Mouse (Mus musculus) heart, embryonic 11.5 days (tissue): ENCODE data around the gene Npsr1. TPM values are rescaled to one million over a fixed set of nuclear protein-coding genes. Genes with fewer than 3 reads are reported as not detected.
A peak's percentile ranks its signal among the peaks of the same experiment; 100 is the strongest.

Source experiments
- ATAC-seq: fragments of 200-750 bp; cut with Nextera tagmentation; replicated peaks from 2 replicates; pipeline ENCODE4 v1.8.0; 2017; ENCODE audit warnings: moderate library complexity; ENCODE audit not compliant: insufficient number of reproducible peaks, low FRiP score, low TSS enrichment
- H3K27ac ChIP-seq: fragments of 300-500 bp; sonication (generic); 2 replicates; pipeline ENCODE4 v1.5.1; 2014; ENCODE audit warnings: mild to moderate bottlenecking, low read depth, low read length
- H3K27me3 ChIP-seq: fragments of 300-500 bp; sonication (generic); 2 replicates; pipeline ENCODE4 v1.6.1; 2014; ENCODE audit warnings: mild to moderate bottlenecking, low read length, mixed read lengths; ENCODE audit not compliant: control insufficient read depth, insufficient read depth
- H3K36me3 ChIP-seq: fragments of 300-500 bp; sonication (generic); 2 replicates; pipeline ENCODE4 v1.6.1; 2014; ENCODE audit warnings: mild to moderate bottlenecking, low read length, moderate library complexity, mixed read lengths; ENCODE audit not compliant: control insufficient read depth, insufficient read depth
- H3K4me1 ChIP-seq: fragments of 300-500 bp; sonication (generic); 2 replicates; pipeline ENCODE4 v1.6.1; 2014; ENCODE audit warnings: low read length; ENCODE audit not compliant: control insufficient read depth, insufficient read depth
- H3K4me2 ChIP-seq: fragments of 300-500 bp; sonication (generic); 2 replicates; pipeline ENCODE4 v1.6.1; 2014; ENCODE audit warnings: mild to moderate bottlenecking, moderate library complexity
- H3K4me3 ChIP-seq: fragments of 300-500 bp; sonication (generic); 2 replicates; pipeline ENCODE4 v1.5.1; 2014; ENCODE audit warnings: low read depth, low read length
- H3K9ac ChIP-seq: fragments of 300-500 bp; sonication (generic); 2 replicates; pipeline ENCODE4 v1.6.1; 2014; ENCODE audit warnings: mild to moderate bottlenecking, low read depth, low read length, moderate library complexity
- H3K9me3 ChIP-seq: fragments of 300-500 bp; sonication (generic); replicated peaks from 2 replicates; pipeline ENCODE4 v1.6.1; 2016; ENCODE audit warnings: low read length; ENCODE audit not compliant: control insufficient read depth
- WGBS: fragments of 180-500 bp; shearing (Covaris S2); extraction: QIAGEN DNeasy Blood & Tissue Kit; methylation state at CpG from one replicate; pipeline ENCODE4 v1.1.7; 2014; ENCODE audit not compliant: insufficient replicate concordance; 5-methylcytosine and 5-hydroxymethylcytosine counted together
- polyA plus RNA-seq: library from polyadenylated mRNA; unstranded; fragments of >200 nt; fragmentation: Nextera tagmentation; extraction: Ambion mirVana; gene quantifications from 2 replicates; pipeline ENCODE4 v1.2.1, GENCODE M21; 2014

The Npsr1 gene
- polyA plus RNA-seq, 1 experiment from 2014 or later = not detected

- Histone ChIP-seq H3K4me1 (no peaks in the 10 kb centered on the region), H3K4me2 (no peak overlapping the region), H3K27me3 (no peaks in the 10 kb centered on the region), H3K36me3 (no peaks in the 10 kb centered on the region), H3K4me3 (no peak overlapping the region), H3K9me3 (no peaks in the 10 kb centered on the region), H3K9ac (no peak overlapping the region), H3K27ac (no peak overlapping the region)
- WGBS = 68% methylated on average over 1 of the region's 1 CpGs
- no peak for ATAC-seq
These were observed 35.3 kb downstream of the Npsr1 start for GRCm38 (mm10) chr9:24133142-24133541.

GRCm38 (mm10) chr9:24136354-24136753 lies 38.6 kb downstream of the Npsr1 start:
- ATAC-seq = no peak
- Histone ChIP-seq H3K4me1 (no peaks in the 10 kb centered on the region), H3K9ac (no peak overlapping the region), H3K27me3 (no peaks in the 10 kb centered on the region), H3K27ac (no peak overlapping the region), H3K9me3 (no peaks in the 10 kb centered on the region), H3K4me2 (no peak overlapping the region), H3K36me3 (no peaks in the 10 kb centered on the region), H3K4me3 (no peak overlapping the region)

- H3K9me3 ChIP-seq = no peaks in the 10 kb centered on the region
- no peaks in the 10 kb centered on the region for H3K36me3 ChIP-seq
- no peaks in the 10 kb centered on the region for H3K4me1 ChIP-seq
- no peaks in the 10 kb centered on the region for H3K27me3 ChIP-seq
- no peak for ATAC-seq
- no peak overlapping the region for H3K4me3 ChIP-seq
- H3K27ac ChIP-seq = no peak overlapping the region
- no peak overlapping the region for H3K4me2 ChIP-seq
- H3K9ac ChIP-seq = no peak overlapping the region
- 78% methylated on average over 2 of the region's 2 CpGs for WGBS
These were observed 46.5 kb downstream of the Npsr1 start for GRCm38 (mm10) chr9:24144341-24144740.

- ATAC-seq = no peak
These were observed 59.4 kb downstream of the Npsr1 start for GRCm38 (mm10) chr9:24157208-24157607.

GRCm38 (mm10) chr9:24160409-24160808 lies 62.6 kb downstream of the Npsr1 start:
- WGBS = 44% methylated on average over 1 of the region's 1 CpGs
- no peak overlapping the region for H3K4me2 ChIP-seq
- ATAC-seq = no peak
- H3K4me3 ChIP-seq = no peak overlapping the region
- H3K36me3 ChIP-seq = no peaks in the 10 kb centered on the region
- H3K4me1 ChIP-seq = no peaks in the 10 kb centered on the region
- H3K9me3 ChIP-seq = no peaks in the 10 kb centered on the region
- H3K9ac ChIP-seq = no peak overlapping the region
- H3K27me3 ChIP-seq = no peaks in the 10 kb centered on the region
- no peak overlapping the region for H3K27ac ChIP-seq

More at GRCm38 (mm10) chr9:24157208-24157607, 59.4 kb downstream of the Npsr1 start:
- Histone ChIP-seq H3K9me3 (no peaks in the 10 kb centered on the region), H3K4me2 (no peak overlapping the region), H3K27me3 (no peaks in the 10 kb centered on the region), H3K4me1 (no peaks in the 10 kb centered on the region), H3K27ac (no peak overlapping the region), H3K9ac (no peak overlapping the region), H3K4me3 (no peak overlapping the region), H3K36me3 (no peaks in the 10 kb centered on the region)
- WGBS = 81% methylated on average over 1 of the region's 1 CpGs

GRCm38 (mm10) chr9:24168501-24168900 lies 70.7 kb downstream of the Npsr1 start:
- no peak overlapping the region for H3K4me3 ChIP-seq
- no peaks in the 10 kb centered on the region for H3K27me3 ChIP-seq
- WGBS = 78% methylated on average over 1 of the region's 1 CpGs
- no peaks in the 10 kb centered on the region for H3K4me1 ChIP-seq
- H3K36me3 ChIP-seq = no peaks in the 10 kb centered on the region
- H3K9ac ChIP-seq = no peak overlapping the region
- ATAC-seq = no peak
- H3K27ac ChIP-seq = no peak overlapping the region
- H3K4me2 ChIP-seq = no peak overlapping the region
- no peaks in the 10 kb centered on the region for H3K9me3 ChIP-seq

GRCm38 (mm10) chr9:24170728-24171127 lies 72.9 kb downstream of the Npsr1 start:
- 80% methylated on average over 1 of the region's 1 CpGs for WGBS
- Histone ChIP-seq H3K27ac (no peak overlapping the region), H3K4me1 (no peaks in the 10 kb centered on the region), H3K4me2 (no peak overlapping the region), H3K36me3 (no peaks in the 10 kb centered on the region), H3K4me3 (no peak overlapping the region), H3K27me3 (no peaks in the 10 kb centered on the region), H3K9ac (no peak overlapping the region), H3K9me3 (no peaks in the 10 kb centered on the region)
- ATAC-seq = no peak

- no peaks in the 10 kb centered on the region for H3K27me3 ChIP-seq
- peaks cover 12% of the 10 kb centered on the region for H3K4me1 ChIP-seq
- H3K4me2 ChIP-seq = no peak overlapping the region
- no peak overlapping the region for H3K27ac ChIP-seq
- ATAC-seq = no peak
- no peaks in the 10 kb centered on the region for H3K9me3 ChIP-seq
- H3K9ac ChIP-seq = no peak overlapping the region
- no peak overlapping the region for H3K4me3 ChIP-seq
- H3K36me3 ChIP-seq = no peaks in the 10 kb centered on the region
- 85% methylated on average over 2 of the region's 2 CpGs for WGBS
These were observed 80.9 kb downstream of the Npsr1 start for GRCm38 (mm10) chr9:24178744-24179143.

- H3K27me3 ChIP-seq = no peaks in the 10 kb centered on the region
- no peak overlapping the region for H3K4me3 ChIP-seq
- H3K27ac ChIP-seq = no peak overlapping the region
- no peak overlapping the region for H3K9ac ChIP-seq
- no peaks in the 10 kb centered on the region for H3K9me3 ChIP-seq
- H3K4me1 ChIP-seq = peaks cover 12% of the 10 kb centered on the region
- 0 out of 2 replicates have a peak overlapping the region, but pooled peaks have one; percentile 20 for H3K4me2 ChIP-seq
- no peaks in the 10 kb centered on the region for H3K36me3 ChIP-seq
- 31% methylated on average over 7 of the region's 7 CpGs for WGBS
- no peak for ATAC-seq
These were observed 83.1 kb downstream of the Npsr1 start for GRCm38 (mm10) chr9:24180926-24181325.
